Mouse (Mus musculus) embryonic facial prominence, embryonic 10.5 days (tissue): ENCODE measurements at regions not wholly inside any gene's neighbourhood (a gene's known extent, or its start where the extent isn't known, plus 50 kb on each side); places are given as distances from the start of the nearest gene placed in this dataset.

Source experiments
- DNase-seq: peaks from one replicate; pipeline ENCODE4 v3.0.0-alpha.2; 2017; ENCODE audit warnings: low spot score
- H3K27ac ChIP-seq: fragments of 300-500 bp; sonication (generic); replicated peaks from 2 replicates; pipeline ENCODE4 v1.5.1; 2016; ENCODE audit warnings: mild to moderate bottlenecking
- H3K27me3 ChIP-seq: fragments of 300-500 bp; sonication (generic); replicated peaks from 2 replicates; pipeline ENCODE4 v1.6.1; 2016; ENCODE audit warnings: low read depth, mild to moderate bottlenecking; ENCODE audit not compliant: poor library complexity, severe bottlenecking
- H3K36me3 ChIP-seq: fragments of 300-500 bp; sonication (generic); replicated peaks from 2 replicates; pipeline ENCODE4 v1.6.1; 2016; ENCODE audit warnings: mild to moderate bottlenecking, moderate library complexity
- H3K4me1 ChIP-seq: fragments of 300-500 bp; sonication (generic); 2 replicates; pipeline ENCODE4 v1.6.1; 2016
- H3K4me3 ChIP-seq: fragments of 300-500 bp; sonication (generic); 2 replicates; pipeline ENCODE4 v1.5.1; 2016; ENCODE audit warnings: mild to moderate bottlenecking, moderate library complexity
- H3K9me3 ChIP-seq: fragments of 300-500 bp; sonication (generic); 2 replicates; pipeline ENCODE4 v1.6.1; 2016; ENCODE audit warnings: mild to moderate bottlenecking
- WGBS: fragments of 180-500 bp; shearing (Covaris S2); methylation state at CpG from one replicate; pipeline ENCODE4 v1.1.7; 2016; 5-methylcytosine and 5-hydroxymethylcytosine counted together

- Histone ChIP-seq H3K27ac (no peak overlapping the region), H3K4me1 (peaks cover 51% of the 10 kb centered on the region), H3K36me3 (no peaks in the 10 kb centered on the region), H3K4me3 (peak overlapping the region; percentile 86), H3K9me3 (no peaks in the 10 kb centered on the region), H3K27me3 (peaks cover 90% of the 10 kb centered on the region)
- peak; percentile 39 for DNase-seq
- 1% methylated on average over 20 of the region's 20 CpGs for WGBS
These were observed 181.4 kb upstream of the Mkln1 start for GRCm38 (mm10) chr6:31217060-31217541.

GRCm38 (mm10) chr6:31217641-31218138, 180.8 kb upstream of the Mkln1 start:
- DNase-seq: peak; percentile 63
- Histone ChIP-seq H3K27ac (peak overlapping the region; percentile 24; the same call in 1 of the 2 replicates), H3K4me3 (peak overlapping the region; percentile 86), H3K4me1 (peaks cover 51% of the 10 kb centered on the region), H3K27me3 (peaks cover 93% of the 10 kb centered on the region), H3K9me3 (no peaks in the 10 kb centered on the region), H3K36me3 (no peaks in the 10 kb centered on the region)
- WGBS: under 1% methylated on average over 25 of the region's 25 CpGs

- H3K27me3 ChIP-seq: peaks cover 94% of the 10 kb centered on the region
- peak overlapping the region; percentile 10; the same call in 1 of the 2 replicates for H3K27ac ChIP-seq
- no peaks in the 10 kb centered on the region for H3K36me3 ChIP-seq
- H3K4me1 ChIP-seq: peaks cover 51% of the 10 kb centered on the region
- H3K4me3 ChIP-seq: peak overlapping the region; percentile 86
- peak; percentile 71 for DNase-seq
- under 1% methylated on average over 40 of the region's 40 CpGs for WGBS
- H3K9me3 ChIP-seq: no peaks in the 10 kb centered on the region
These were observed 180.3 kb upstream of the Mkln1 start for GRCm38 (mm10) chr6:31218139-31218750.

GRCm38 (mm10) chr6:31218880-31219279, 179.7 kb upstream of the Mkln1 start:
- H3K9me3 ChIP-seq: no peaks in the 10 kb centered on the region
- H3K27ac ChIP-seq: no peak overlapping the region
- WGBS: 35% methylated on average over 8 of the region's 8 CpGs
- peaks cover 98% of the 10 kb centered on the region for H3K27me3 ChIP-seq
- no peaks in the 10 kb centered on the region for H3K36me3 ChIP-seq
- peaks cover 51% of the 10 kb centered on the region for H3K4me1 ChIP-seq
- no peak for DNase-seq
- H3K4me3 ChIP-seq: peak overlapping the region; percentile 86

- 21% methylated on average over 3 of the region's 3 CpGs for WGBS
- Histone ChIP-seq H3K27ac (no peak overlapping the region), H3K36me3 (no peaks in the 10 kb centered on the region), H3K4me3 (peak overlapping the region; percentile 56), H3K27me3 (peaks cover 95% of the 10 kb centered on the region), H3K9me3 (no peaks in the 10 kb centered on the region), H3K4me1 (peaks cover 51% of the 10 kb centered on the region)
- no peak for DNase-seq
These were observed 178.8 kb upstream of the Mkln1 start for GRCm38 (mm10) chr6:31219736-31220135.

GRCm38 (mm10) chr6:31220184-31220931, 178.2 kb upstream of the Mkln1 start:
- no peaks in the 10 kb centered on the region for H3K36me3 ChIP-seq
- peak overlapping the region; percentile 56 for H3K4me3 ChIP-seq
- peaks cover 89% of the 10 kb centered on the region for H3K27me3 ChIP-seq
- H3K27ac ChIP-seq: no peak overlapping the region; the same call in 1 of the 2 replicates
- H3K4me1 ChIP-seq: peaks cover 51% of the 10 kb centered on the region
- no peaks in the 10 kb centered on the region for H3K9me3 ChIP-seq
- peak; percentile 83 for DNase-seq
- 1% methylated on average over 30 of the region's 30 CpGs for WGBS

GRCm38 (mm10) chr6:31221490-31221889, 177.0 kb upstream of the Mkln1 start:
- 33% methylated on average over 10 of the region's 10 CpGs for WGBS
- DNase-seq: no peak

GRCm38 (mm10) chr6:31222024-31222579, 176.4 kb upstream of the Mkln1 start:
- Histone ChIP-seq H3K9me3 (no peaks in the 10 kb centered on the region), H3K4me1 (peaks cover 38% of the 10 kb centered on the region), H3K27me3 (peaks cover 72% of the 10 kb centered on the region), H3K27ac (no peak overlapping the region), H3K4me3 (no peak overlapping the region), H3K36me3 (no peaks in the 10 kb centered on the region)
- no peak for DNase-seq
- 84% methylated on average over 6 of the region's 6 CpGs for WGBS

More at GRCm38 (mm10) chr6:31221490-31221889, 177.0 kb upstream of the Mkln1 start:
- Histone ChIP-seq H3K9me3 (no peaks in the 10 kb centered on the region), H3K27ac (no peak overlapping the region), H3K27me3 (peaks cover 78% of the 10 kb centered on the region), H3K4me3 (no peak overlapping the region), H3K36me3 (no peaks in the 10 kb centered on the region), H3K4me1 (peaks cover 44% of the 10 kb centered on the region)

- DNase-seq: no peak
- Histone ChIP-seq H3K4me3 (no peak overlapping the region), H3K4me1 (no peaks in the 10 kb centered on the region), H3K27ac (no peak overlapping the region), H3K36me3 (no peaks in the 10 kb centered on the region), H3K27me3 (peaks cover 19% of the 10 kb centered on the region), H3K9me3 (no peaks in the 10 kb centered on the region)
- WGBS: 60% methylated on average over 5 of the region's 5 CpGs
These were observed 171.1 kb upstream of the Mkln1 start for GRCm38 (mm10) chr6:31227406-31227805.

GRCm38 (mm10) chr6:31228061-31228460, 170.5 kb upstream of the Mkln1 start:
- 87% methylated on average over 1 of the region's 1 CpGs for WGBS
- peaks cover 2% of the 10 kb centered on the region for H3K4me1 ChIP-seq
- H3K4me3 ChIP-seq: no peak overlapping the region
- no peaks in the 10 kb centered on the region for H3K9me3 ChIP-seq
- H3K36me3 ChIP-seq: no peaks in the 10 kb centered on the region
- no peak overlapping the region for H3K27ac ChIP-seq
- H3K27me3 ChIP-seq: peaks cover 12% of the 10 kb centered on the region
- no peak for DNase-seq

GRCm38 (mm10) chr6:31231821-31232220, 166.7 kb upstream of the Mkln1 start:
- H3K4me3 ChIP-seq: no peak overlapping the region
- H3K27ac ChIP-seq: no peak overlapping the region
- no peaks in the 10 kb centered on the region for H3K27me3 ChIP-seq
- H3K9me3 ChIP-seq: no peaks in the 10 kb centered on the region
- WGBS: 90% methylated on average over 4 of the region's 4 CpGs
- DNase-seq: no peak
- H3K36me3 ChIP-seq: no peaks in the 10 kb centered on the region
- peaks cover 9% of the 10 kb centered on the region for H3K4me1 ChIP-seq

GRCm38 (mm10) chr6:31233252-31233993, 165.1 kb upstream of the Mkln1 start:
- Histone ChIP-seq H3K9me3 (no peaks in the 10 kb centered on the region), H3K4me3 (no peak overlapping the region), H3K27me3 (no peaks in the 10 kb centered on the region), H3K27ac (no peak overlapping the region), H3K4me1 (peaks cover 9% of the 10 kb centered on the region), H3K36me3 (no peaks in the 10 kb centered on the region)
- DNase-seq: no peak
- 69% methylated on average over 18 of the region's 18 CpGs for WGBS
